Mouse (Mus musculus) liver, embryonic 16.5 days (tissue): ENCODE measurements around the gene Gm26602. TPM values are rescaled to one million over a fixed set of nuclear protein-coding genes. Genes with fewer than 3 reads are reported as not detected.

ENCODE experiments used
- ATAC-seq: fragments of 200-750 bp; cut with Nextera tagmentation; 2 replicates; pipeline ENCODE4 v1.8.0; 2017; ENCODE audit warnings: low read depth, mild to moderate bottlenecking, moderate number of reproducible peaks, moderate library complexity
- H3K27ac ChIP-seq: fragments of 300-500 bp; sonication (generic); 2 replicates; pipeline ENCODE4 v1.5.1; 2014; ENCODE audit warnings: mild to moderate bottlenecking, low read length
- H3K27me3 ChIP-seq: fragments of 300-500 bp; sonication (generic); 2 replicates; pipeline ENCODE4 v1.6.1; 2014; ENCODE audit warnings: low read depth, low read length, mixed read lengths; ENCODE audit not compliant: control insufficient read depth, insufficient read depth
- H3K36me3 ChIP-seq: fragments of 300-500 bp; sonication (generic); 2 replicates; pipeline ENCODE4 v1.6.1; 2014; ENCODE audit warnings: mild to moderate bottlenecking; ENCODE audit not compliant: control insufficient read depth, insufficient read depth
- H3K4me1 ChIP-seq: fragments of 300-500 bp; sonication (generic); 2 replicates; pipeline ENCODE4 v1.6.1; 2014; ENCODE audit warnings: low read depth, low read length, mixed read lengths; ENCODE audit not compliant: control insufficient read depth
- H3K4me2 ChIP-seq: fragments of 300-500 bp; sonication (generic); 2 replicates; pipeline ENCODE4 v1.6.1; 2014; ENCODE audit warnings: low read depth, low read length, mixed read lengths
- H3K4me3 ChIP-seq: fragments of 300-500 bp; sonication (generic); 2 replicates; pipeline ENCODE4 v1.5.1; 2014; ENCODE audit warnings: low read depth, mild to moderate bottlenecking, low read length
- H3K9ac ChIP-seq: fragments of 300-500 bp; sonication (generic); 2 replicates; pipeline ENCODE4 v1.6.1; 2014; ENCODE audit warnings: low read depth, low read length
- H3K9me3 ChIP-seq: fragments of 300-500 bp; sonication (generic); replicated peaks from 2 replicates; pipeline ENCODE4 v1.6.1; 2016; ENCODE audit warnings: low read length; ENCODE audit not compliant: control insufficient read depth
- WGBS: fragments of 180-500 bp; shearing (Covaris S2); extraction: QIAGEN DNeasy Blood & Tissue Kit; methylation state at CpG from one replicate; pipeline ENCODE4 v1.1.7; 2014; ENCODE audit not compliant: insufficient replicate concordance; 5-methylcytosine and 5-hydroxymethylcytosine counted together
- polyA plus RNA-seq: library from polyadenylated mRNA; unstranded; fragments of >200 nt; fragmentation: Nextera tagmentation; extraction: Ambion mirVana; gene quantifications from 2 replicates; pipeline ENCODE4 v1.2.1, GENCODE M21; 2015

Gene Gm26602
- polyA plus RNA-seq, 1 experiment from 2014 or later, result not detected

DNA sequence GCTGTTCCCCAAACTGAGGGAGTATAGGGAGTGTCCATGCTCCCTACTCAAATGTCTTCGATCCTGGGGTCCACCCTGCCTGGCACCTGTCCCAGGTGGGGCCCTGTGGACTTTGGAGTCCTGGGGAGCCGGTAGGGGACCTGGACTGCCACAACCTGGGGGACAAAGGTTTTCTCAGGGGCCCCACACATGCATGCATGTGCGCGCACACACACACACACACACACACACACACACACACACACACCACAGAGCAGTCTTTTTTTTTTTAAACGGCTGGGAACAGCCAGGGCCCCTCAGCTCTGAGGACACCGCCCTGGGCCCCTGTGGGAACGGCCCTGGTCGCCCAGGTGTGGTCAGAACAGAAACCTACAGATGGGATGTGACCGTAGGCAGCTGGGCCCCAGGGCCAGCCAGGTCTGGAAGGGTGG lies 32.8 kb downstream of the Gm26602 start:
- peak overlapping the region; percentile 7; the same call in 1 of the 2 replicates for H3K9ac ChIP-seq
- H3K4me1 ChIP-seq, result peaks cover 60% of the 10 kb centered on the region
- H3K27ac ChIP-seq, result peak overlapping the region; percentile 42; the same call in 1 of the 2 replicates
- H3K4me3 ChIP-seq, result no peak overlapping the region
- 0 out of 2 replicates have a peak, but pooled peaks cover 2% of the 10 kb centered on the region for H3K36me3 ChIP-seq
- no peak overlapping the region for H3K4me2 ChIP-seq
- H3K27me3 ChIP-seq, result no peaks in the 10 kb centered on the region
- no peaks in the 10 kb centered on the region for H3K9me3 ChIP-seq
- 26% methylated on average over 9 of the region's 9 CpGs for WGBS
- ATAC-seq, result peak; percentile 32

DNA sequence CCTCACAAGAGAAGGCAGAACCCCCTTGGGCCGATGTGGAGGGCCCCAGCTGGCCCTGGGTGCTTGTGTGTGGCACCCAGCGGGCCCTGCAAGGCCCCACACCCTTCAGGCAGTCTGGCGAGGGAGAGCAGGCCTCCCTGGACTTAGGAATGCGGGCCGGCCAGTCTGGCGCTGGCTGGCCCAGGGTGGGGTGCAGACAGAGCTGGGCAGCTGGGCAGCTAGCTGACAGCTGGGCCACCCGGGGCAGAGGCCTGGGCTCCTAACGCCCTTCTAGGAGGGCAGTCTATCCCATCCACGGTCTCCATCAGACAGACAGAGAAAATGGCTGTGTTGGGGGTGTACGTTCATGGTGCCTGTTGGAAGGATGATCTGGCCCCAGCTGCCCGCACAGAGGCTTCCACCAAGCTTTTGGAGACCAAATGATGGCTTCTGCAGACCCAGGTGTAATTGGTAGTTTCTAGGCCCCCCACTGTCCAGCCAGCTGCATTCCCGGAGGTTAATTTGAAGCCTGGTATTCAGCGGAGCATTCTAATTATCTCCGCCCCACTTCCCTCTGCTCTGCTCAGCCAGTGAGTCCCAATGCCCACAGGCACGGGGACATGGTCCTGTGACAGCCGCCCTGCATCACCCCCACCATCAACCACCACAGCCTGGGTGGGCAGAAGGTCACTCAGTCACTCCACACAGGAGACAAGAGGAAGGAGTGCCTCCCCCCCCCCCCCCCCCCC lies 35.0 kb downstream of the Gm26602 start:
- Histone ChIP-seq H3K4me3 (no peak overlapping the region), H3K27me3 (no peaks in the 10 kb centered on the region), H3K9me3 (no peaks in the 10 kb centered on the region), H3K4me1 (peaks cover 45% of the 10 kb centered on the region), H3K36me3 (peaks cover 7% of the 10 kb centered on the region; the same call in 1 of the 2 replicates), H3K4me2 (no peak overlapping the region; the same call in 1 of the 2 replicates), H3K9ac (no peak overlapping the region; the same call in 1 of the 2 replicates), H3K27ac (peak overlapping the region; percentile 52)
- ATAC-seq, result no peak
- 59% methylated on average over 16 of the region's 16 CpGs for WGBS

DNA sequence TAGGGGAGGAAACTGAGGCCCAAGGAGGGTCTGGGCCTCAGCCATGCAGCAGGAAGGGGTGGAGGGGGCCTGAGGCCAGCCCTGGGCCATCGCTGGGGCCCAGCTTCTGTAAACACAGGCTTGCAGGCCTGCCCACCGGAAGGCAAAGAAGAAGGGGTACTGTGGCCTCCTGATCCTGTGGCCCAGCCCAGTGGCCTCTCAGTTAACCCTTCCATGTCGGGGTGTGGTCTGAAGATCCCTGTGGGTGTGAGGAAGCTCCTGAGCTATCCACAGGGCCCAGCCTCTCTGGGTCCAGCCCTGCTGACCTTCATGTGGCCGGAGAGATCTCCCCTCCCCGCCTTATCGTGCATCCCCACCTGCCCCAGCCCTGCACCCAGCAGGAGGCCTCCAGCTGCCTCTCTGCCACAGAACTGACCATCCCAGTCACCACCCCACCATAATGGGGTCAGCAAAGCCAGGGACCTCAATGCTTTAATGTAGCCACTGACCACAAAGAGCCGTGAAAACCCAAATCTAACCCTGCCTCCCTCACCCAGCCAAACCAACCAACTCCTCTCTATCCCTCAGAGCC lies 36.2 kb downstream of the Gm26602 start:
- Histone ChIP-seq H3K36me3 (peaks cover 14% of the 10 kb centered on the region; the same call in 1 of the 2 replicates), H3K9me3 (no peaks in the 10 kb centered on the region), H3K4me3 (peak overlapping the region; percentile 21), H3K4me1 (peaks cover 45% of the 10 kb centered on the region), H3K27me3 (no peaks in the 10 kb centered on the region), H3K9ac (peak overlapping the region; percentile 40), H3K4me2 (peak overlapping the region; percentile 33), H3K27ac (peak overlapping the region; percentile 69)
- 9% methylated on average over 7 of the region's 7 CpGs for WGBS
- ATAC-seq, result peak; percentile 50

DNA sequence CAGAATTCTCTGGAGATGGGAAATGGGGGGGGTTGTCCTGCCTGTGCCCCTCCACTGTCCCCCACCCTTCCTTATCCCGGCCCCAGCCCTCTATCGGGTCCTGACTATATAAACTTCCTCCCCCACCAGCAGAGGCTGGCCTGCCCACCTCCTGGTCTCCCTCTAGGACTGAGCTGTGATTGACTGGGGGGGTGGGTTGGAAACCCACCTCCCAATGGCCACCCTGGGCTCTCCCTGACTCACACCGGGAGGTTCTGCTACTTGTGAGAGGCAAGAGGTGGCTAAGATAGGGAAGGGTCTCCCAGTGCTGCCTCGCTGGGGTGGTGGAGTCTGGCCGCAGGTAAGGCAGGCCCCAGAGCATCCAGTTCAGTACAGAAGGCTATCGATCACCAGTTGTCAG lies 36.8 kb downstream of the Gm26602 start:
- Histone ChIP-seq H3K9me3 (no peaks in the 10 kb centered on the region), H3K4me1 (peaks cover 45% of the 10 kb centered on the region), H3K36me3 (peaks cover 14% of the 10 kb centered on the region; the same call in 1 of the 2 replicates), H3K4me3 (no peak overlapping the region), H3K4me2 (no peak overlapping the region), H3K27me3 (no peaks in the 10 kb centered on the region), H3K27ac (no peak overlapping the region), H3K9ac (no peak overlapping the region)
- 58% methylated on average over 6 of the region's 6 CpGs for WGBS
- no peak for ATAC-seq

DNA sequence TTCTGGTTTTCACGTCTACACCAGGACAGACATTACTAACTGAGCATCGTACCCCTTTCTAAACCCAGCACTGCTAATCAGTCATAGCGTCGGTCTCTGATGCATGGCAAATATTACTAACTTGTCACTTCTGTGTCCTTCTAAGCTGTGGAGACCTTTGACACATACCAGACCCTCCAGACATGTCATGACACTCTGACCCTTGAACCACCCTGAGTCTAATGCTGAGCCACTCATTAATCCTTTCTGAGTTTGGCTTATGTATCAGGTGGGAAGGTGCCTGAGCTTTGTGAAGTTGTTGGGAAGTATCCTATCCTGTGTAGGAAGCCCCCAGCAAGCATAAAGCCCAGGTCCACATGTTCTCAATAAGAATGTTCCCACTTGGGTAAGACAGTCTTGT lies 39.2 kb downstream of the Gm26602 start:
- Histone ChIP-seq H3K4me1 (peaks cover 24% of the 10 kb centered on the region), H3K4me2 (0 out of 2 replicates have a peak overlapping the region, but pooled peaks have one; percentile 9), H3K9me3 (no peaks in the 10 kb centered on the region), H3K4me3 (no peak overlapping the region), H3K36me3 (peaks cover 14% of the 10 kb centered on the region; the same call in 1 of the 2 replicates), H3K27ac (no peak overlapping the region), H3K9ac (no peak overlapping the region), H3K27me3 (no peaks in the 10 kb centered on the region)
- ATAC-seq, result peak; percentile 25
- 73% methylated on average over 4 of the region's 4 CpGs for WGBS

DNA sequence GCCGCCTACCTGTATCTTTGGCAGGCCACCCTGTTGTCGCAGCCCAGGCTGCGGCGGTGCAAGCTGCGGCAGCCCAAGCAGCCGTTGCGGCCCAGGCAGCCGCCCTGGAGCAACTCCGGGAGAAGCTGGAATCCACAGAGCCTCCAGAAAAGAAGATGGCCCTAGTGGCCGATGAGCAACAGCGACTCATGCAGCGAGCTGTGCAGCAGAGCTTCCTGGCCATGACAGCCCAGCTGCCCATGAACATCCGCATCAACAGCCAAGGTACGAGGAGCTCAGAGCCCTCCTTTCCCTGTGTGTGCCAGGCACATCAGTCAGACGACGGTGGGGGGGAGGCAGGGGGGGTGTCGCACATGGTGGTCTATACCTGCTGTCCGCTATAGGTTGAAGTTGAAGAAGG lies 40.0 kb downstream of the Gm26602 start:
- Histone ChIP-seq H3K27me3 (no peaks in the 10 kb centered on the region), H3K9me3 (no peaks in the 10 kb centered on the region), H3K9ac (no peak overlapping the region), H3K4me3 (no peak overlapping the region), H3K4me1 (peaks cover 16% of the 10 kb centered on the region), H3K36me3 (peaks cover 14% of the 10 kb centered on the region; the same call in 1 of the 2 replicates), H3K4me2 (no peak overlapping the region), H3K27ac (no peak overlapping the region)
- WGBS, result 81% methylated on average over 18 of the region's 18 CpGs
- ATAC-seq, result no peak

DNA sequence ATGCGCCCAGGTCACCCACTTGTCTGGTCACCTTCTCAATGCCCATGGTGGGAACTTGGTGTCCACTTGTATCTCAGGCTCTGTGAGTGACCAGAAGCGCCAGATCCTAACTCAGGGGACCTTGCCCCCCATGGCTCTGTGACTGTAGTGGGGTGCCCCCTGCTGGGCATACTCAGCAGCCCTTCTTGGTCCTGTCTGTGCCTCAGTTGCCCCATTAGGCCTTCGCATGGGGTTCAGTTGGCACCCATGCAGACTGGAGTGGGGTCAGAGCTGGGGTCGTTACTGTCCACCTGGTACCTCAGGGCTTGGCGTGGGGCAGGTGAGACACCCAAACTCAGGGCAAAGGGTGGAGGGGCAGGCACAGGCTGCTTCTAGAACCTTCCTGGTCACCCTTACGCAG lies 43.3 kb downstream of the Gm26602 start:
- H3K4me2 ChIP-seq, result no peak overlapping the region
- 76% methylated on average over 6 of the region's 6 CpGs for WGBS
- no peak overlapping the region for H3K4me3 ChIP-seq
- H3K9me3 ChIP-seq, result no peaks in the 10 kb centered on the region
- no peak for ATAC-seq
- H3K9ac ChIP-seq, result no peak overlapping the region
- peaks cover 11% of the 10 kb centered on the region; the same call in 1 of the 2 replicates for H3K36me3 ChIP-seq
- no peaks in the 10 kb centered on the region; the same call in 1 of the 2 replicates for H3K27me3 ChIP-seq
- no peak overlapping the region for H3K27ac ChIP-seq
- H3K4me1 ChIP-seq, result peaks cover 6% of the 10 kb centered on the region

DNA sequence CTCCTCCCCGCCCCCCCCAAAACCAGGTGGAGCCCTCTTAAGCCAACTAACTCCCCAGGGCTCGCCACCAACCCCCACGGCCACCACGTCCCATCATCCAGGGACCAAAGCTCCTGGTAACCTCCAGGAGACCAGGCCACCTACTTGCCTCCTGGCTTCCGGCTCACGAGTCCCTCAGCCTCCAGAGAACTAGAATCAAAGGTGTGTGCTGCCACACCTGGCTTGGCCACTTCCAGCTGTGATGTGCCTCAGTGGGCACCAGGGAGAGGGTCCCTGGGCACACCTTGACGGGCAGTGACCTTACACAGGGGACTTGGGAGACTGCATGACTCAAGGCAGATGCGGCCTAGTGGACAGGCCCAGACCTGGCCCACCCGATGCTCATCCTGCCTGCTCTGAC lies 45.0 kb downstream of the Gm26602 start:
- no peak overlapping the region for H3K27ac ChIP-seq
- H3K36me3 ChIP-seq, result peaks cover 6% of the 10 kb centered on the region; the same call in 1 of the 2 replicates
- ATAC-seq, result no peak
- H3K4me3 ChIP-seq, result no peak overlapping the region
- peaks cover 8% of the 10 kb centered on the region for H3K4me1 ChIP-seq
- 66% methylated on average over 9 of the region's 9 CpGs for WGBS
- no peak overlapping the region for H3K4me2 ChIP-seq
- no peaks in the 10 kb centered on the region; the same call in 1 of the 2 replicates for H3K27me3 ChIP-seq
- no peaks in the 10 kb centered on the region for H3K9me3 ChIP-seq
- no peak overlapping the region for H3K9ac ChIP-seq

DNA sequence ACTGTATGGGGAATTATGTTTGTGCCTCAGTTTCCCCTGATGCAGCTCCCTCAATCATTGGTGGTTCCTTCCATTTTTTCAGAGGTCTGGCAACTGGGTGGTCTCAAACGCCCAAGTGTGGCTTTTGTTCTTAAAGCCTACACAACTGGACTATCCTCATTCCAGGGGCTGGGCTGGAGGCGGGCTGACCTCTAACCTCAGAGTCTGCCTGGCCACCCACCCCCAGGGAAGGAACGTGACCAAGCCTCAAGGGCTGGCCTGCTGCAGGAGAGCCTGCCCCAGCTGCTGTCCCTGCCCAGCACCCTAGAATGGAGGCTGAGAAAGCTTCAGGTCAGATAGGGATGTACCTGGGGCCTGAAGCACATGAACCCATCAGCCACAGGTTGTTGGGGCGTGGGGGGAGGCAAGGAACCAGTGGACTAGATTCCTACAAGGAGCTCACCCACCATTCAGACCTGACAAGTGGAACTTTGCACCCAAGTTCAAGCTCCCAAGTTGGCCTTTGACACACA lies 46.0 kb downstream of the Gm26602 start:
- no peak overlapping the region for H3K27ac ChIP-seq
- no peak overlapping the region for H3K4me3 ChIP-seq
- H3K36me3 ChIP-seq, result peaks cover 4% of the 10 kb centered on the region; the same call in 1 of the 2 replicates
- WGBS, result 33% methylated on average over 4 of the region's 4 CpGs
- no peak overlapping the region for H3K9ac ChIP-seq
- H3K27me3 ChIP-seq, result no peaks in the 10 kb centered on the region; the same call in 1 of the 2 replicates
- no peaks in the 10 kb centered on the region for H3K9me3 ChIP-seq
- H3K4me2 ChIP-seq, result no peak overlapping the region
- no peak for ATAC-seq
- peaks cover 16% of the 10 kb centered on the region for H3K4me1 ChIP-seq
